Mouse (Mus musculus) hindbrain, embryonic 15.5 days (tissue): ENCODE results near the gene Ptpn13. TPM values are rescaled to one million over a fixed set of nuclear protein-coding genes. Genes with fewer than 3 reads are reported as not detected.

Experiments
- ATAC-seq: fragments of 200-750 bp; cut with Nextera tagmentation; 2 replicates; pipeline ENCODE4 v1.8.0; 2017; ENCODE audit warnings: low read depth, moderate number of reproducible peaks, moderate TSS enrichment; ENCODE audit not compliant: low FRiP score
- H3K27ac ChIP-seq: fragments of 300-500 bp; sonication (generic); replicated peaks from 2 replicates; pipeline ENCODE4 v1.5.1; 2015; ENCODE audit warnings: mild to moderate bottlenecking, inconsistent platforms
- H3K27me3 ChIP-seq: fragments of 300-500 bp; sonication (generic); 2 replicates; pipeline ENCODE4 v1.6.1; 2015; ENCODE audit warnings: control low read depth, inconsistent platforms
- H3K36me3 ChIP-seq: fragments of 300-500 bp; sonication (generic); 2 replicates; pipeline ENCODE4 v1.6.1; 2015; ENCODE audit warnings: control low read depth, inconsistent platforms
- H3K4me1 ChIP-seq: fragments of 300-500 bp; sonication (generic); replicated peaks from 2 replicates; pipeline ENCODE4 v1.6.1; 2015; ENCODE audit warnings: control low read depth, inconsistent platforms
- H3K4me2 ChIP-seq: fragments of 300-500 bp; sonication (generic); 2 replicates; pipeline ENCODE4 v1.6.1; 2015; ENCODE audit warnings: moderate library complexity, mild to moderate bottlenecking, inconsistent platforms
- H3K4me3 ChIP-seq: fragments of 300-500 bp; sonication (generic); 2 replicates; pipeline ENCODE4 v1.5.1; 2015; ENCODE audit warnings: mild to moderate bottlenecking, inconsistent platforms
- H3K9ac ChIP-seq: fragments of 300-500 bp; sonication (generic); 2 replicates; pipeline ENCODE4 v1.6.1; 2015; ENCODE audit warnings: inconsistent platforms
- H3K9me3 ChIP-seq: fragments of 300-500 bp; sonication (generic); 2 replicates; pipeline ENCODE4 v1.6.1; 2016; ENCODE audit warnings: control low read depth, inconsistent platforms
- WGBS: fragments of 180-500 bp; shearing (Covaris S2); methylation state at CpG from one replicate; pipeline ENCODE4 v1.1.7; 2015; 5-methylcytosine and 5-hydroxymethylcytosine counted together
- polyA plus RNA-seq: library from polyadenylated mRNA; unstranded; fragments of >200 nt; fragmentation: Nextera tagmentation; extraction: Ambion mirVana; gene quantifications from 2 replicates; pipeline ENCODE4 v1.2.1, GENCODE M21; 2015

Gene Ptpn13
- polyA plus RNA-seq, 1 experiment from 2014 or later = 4.7 TPM

GRCm38 (mm10) chr5:103445383-103445782, 20.4 kb downstream of the Ptpn13 start:
- no peaks in the 10 kb centered on the region for H3K9me3 ChIP-seq
- ATAC-seq = no peak
- WGBS = 91% methylated on average over 7 of the region's 7 CpGs
- no peaks in the 10 kb centered on the region for H3K36me3 ChIP-seq
- H3K4me2 ChIP-seq = no peak overlapping the region
- no peak overlapping the region for H3K4me3 ChIP-seq
- no peaks in the 10 kb centered on the region for H3K27me3 ChIP-seq
- H3K9ac ChIP-seq = no peak overlapping the region
- peaks cover 15% of the 10 kb centered on the region for H3K4me1 ChIP-seq
- no peak overlapping the region for H3K27ac ChIP-seq

DNA sequence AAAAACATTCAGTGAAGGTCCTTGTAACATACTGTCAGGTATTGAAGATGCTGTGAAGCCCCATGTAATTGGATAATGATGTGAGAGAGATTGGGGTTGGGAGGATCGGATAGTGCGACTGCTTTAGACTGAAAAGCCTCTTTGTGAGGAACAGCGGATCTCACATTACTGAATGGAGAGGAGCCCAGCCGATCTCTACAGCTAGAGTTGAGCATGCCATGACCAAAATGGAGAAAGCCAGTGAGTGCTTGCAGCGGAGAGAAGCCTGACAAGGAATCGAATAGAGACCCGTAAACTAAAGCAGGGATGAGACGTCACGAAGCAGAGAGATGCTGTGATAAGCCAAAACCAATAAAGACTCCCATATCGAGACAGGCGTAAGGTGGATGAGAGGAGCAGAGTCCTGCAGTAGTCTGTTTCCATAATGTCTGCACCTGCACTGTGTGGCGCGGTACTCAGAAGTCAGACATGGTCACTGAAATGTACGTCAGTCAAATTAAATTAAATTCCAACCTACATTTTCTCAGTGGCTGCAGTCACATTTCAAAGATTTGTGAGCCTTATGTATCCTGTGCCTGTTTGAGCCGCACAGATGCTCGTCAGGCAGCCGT, 22.9 kb downstream of the Ptpn13 start:
- no peaks in the 10 kb centered on the region for H3K36me3 ChIP-seq
- no peaks in the 10 kb centered on the region for H3K9me3 ChIP-seq
- H3K9ac ChIP-seq = 0 out of 2 replicates have a peak overlapping the region, but pooled peaks have one; percentile 10
- no peaks in the 10 kb centered on the region for H3K27me3 ChIP-seq
- H3K27ac ChIP-seq = peak overlapping the region; percentile 50
- 0 out of 2 replicates have a peak, but pooled peaks have one; percentile 68 for ATAC-seq
- WGBS = 42% methylated on average over 17 of the region's 17 CpGs
- peak overlapping the region; percentile 40 for H3K4me2 ChIP-seq
- H3K4me3 ChIP-seq = 0 out of 2 replicates have a peak overlapping the region, but pooled peaks have one; percentile 1
- peaks cover 10% of the 10 kb centered on the region for H3K4me1 ChIP-seq

GRCm38 (mm10) chr5:103448470-103448869, 23.5 kb downstream of the Ptpn13 start:
- 0 out of 2 replicates have a peak overlapping the region, but pooled peaks have one; percentile 10 for H3K9ac ChIP-seq
- peak overlapping the region; percentile 50; the same call in 1 of the 2 replicates for H3K27ac ChIP-seq
- ATAC-seq = no peak

GRCm38 (mm10) chr5:103450663-103451062, 25.7 kb downstream of the Ptpn13 start:
- Histone ChIP-seq H3K9me3 (no peaks in the 10 kb centered on the region), H3K27ac (no peak overlapping the region), H3K9ac (no peak overlapping the region), H3K27me3 (no peaks in the 10 kb centered on the region), H3K36me3 (no peaks in the 10 kb centered on the region), H3K4me2 (no peak overlapping the region), H3K4me1 (peaks cover 10% of the 10 kb centered on the region), H3K4me3 (no peak overlapping the region)
- no peak for ATAC-seq
- 100% methylated on average over 1 of the region's 1 CpGs for WGBS

More at GRCm38 (mm10) chr5:103448470-103448869, 23.5 kb downstream of the Ptpn13 start:
- Histone ChIP-seq H3K9me3 (no peaks in the 10 kb centered on the region), H3K4me2 (peak overlapping the region; percentile 40), H3K4me1 (peaks cover 10% of the 10 kb centered on the region), H3K27me3 (no peaks in the 10 kb centered on the region), H3K36me3 (no peaks in the 10 kb centered on the region), H3K4me3 (no peak overlapping the region)
- 9% methylated on average over 1 of the region's 1 CpGs for WGBS

GRCm38 (mm10) chr5:103453361-103454140, 28.6 kb downstream of the Ptpn13 start:
- Histone ChIP-seq H3K9me3 (no peaks in the 10 kb centered on the region), H3K4me2 (no peak overlapping the region), H3K36me3 (no peaks in the 10 kb centered on the region), H3K9ac (no peak overlapping the region), H3K4me1 (peaks cover under 1% of the 10 kb centered on the region), H3K27ac (no peak overlapping the region), H3K27me3 (no peaks in the 10 kb centered on the region), H3K4me3 (no peak overlapping the region)
- ATAC-seq = no peak
- 81% methylated on average over 14 of the region's 14 CpGs for WGBS

DNA sequence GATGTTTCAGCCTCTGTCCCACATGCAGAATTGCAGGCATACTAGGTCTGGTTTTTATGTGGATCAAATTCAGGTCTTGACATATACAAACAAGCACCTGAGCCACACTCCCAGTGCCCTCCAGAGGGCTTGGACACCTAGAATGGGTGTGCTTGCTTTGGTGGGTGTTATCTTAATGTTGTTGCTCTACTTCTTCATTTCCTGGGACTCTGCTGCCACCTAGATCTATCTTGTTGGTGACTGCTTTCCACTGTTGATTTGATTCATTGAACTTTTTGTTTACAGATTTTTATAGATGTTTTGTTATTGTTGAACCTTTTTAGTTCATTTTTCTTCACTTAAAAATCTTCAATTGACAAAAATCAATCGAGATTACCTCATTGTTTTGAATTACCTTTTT, 31.8 kb downstream of the Ptpn13 start:
- ATAC-seq = no peak
- 92% methylated on average over 1 of the region's 1 CpGs for WGBS
- no peak overlapping the region for H3K9ac ChIP-seq

DNA sequence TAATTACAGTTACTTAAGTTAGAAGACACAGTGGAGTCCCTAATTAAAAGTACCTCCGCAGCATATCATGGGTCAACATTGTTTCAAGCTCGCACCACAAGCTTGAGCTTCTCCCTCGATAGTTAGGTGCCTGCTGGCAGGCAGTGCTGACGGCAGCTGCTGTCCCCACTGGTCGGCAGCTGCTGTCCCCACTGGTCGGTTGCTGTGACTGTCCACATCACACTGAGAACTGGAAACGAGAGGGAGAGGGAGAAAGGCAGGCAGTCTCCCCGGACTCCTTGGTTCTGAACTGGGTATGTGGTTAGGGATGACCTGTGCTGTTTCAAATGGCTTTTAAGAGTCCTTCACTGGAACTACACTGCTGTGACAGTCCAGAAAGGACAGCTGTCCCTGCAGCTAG, 33.4 kb downstream of the Ptpn13 start:
- Histone ChIP-seq H3K36me3 (no peaks in the 10 kb centered on the region), H3K9ac (no peak overlapping the region), H3K9me3 (no peaks in the 10 kb centered on the region), H3K4me2 (no peak overlapping the region), H3K27me3 (no peaks in the 10 kb centered on the region), H3K4me1 (no peaks in the 10 kb centered on the region), H3K27ac (no peak overlapping the region), H3K4me3 (no peak overlapping the region)
- WGBS = 39% methylated on average over 8 of the region's 8 CpGs
- no peak for ATAC-seq

More for the DNA sequence above, 31.8 kb downstream of the Ptpn13 start:
- H3K4me3 ChIP-seq = no peak overlapping the region
- no peak overlapping the region for H3K4me2 ChIP-seq
- no peaks in the 10 kb centered on the region for H3K9me3 ChIP-seq
- no peaks in the 10 kb centered on the region for H3K4me1 ChIP-seq
- H3K36me3 ChIP-seq = no peaks in the 10 kb centered on the region
- H3K27ac ChIP-seq = no peak overlapping the region
- H3K27me3 ChIP-seq = no peaks in the 10 kb centered on the region

DNA sequence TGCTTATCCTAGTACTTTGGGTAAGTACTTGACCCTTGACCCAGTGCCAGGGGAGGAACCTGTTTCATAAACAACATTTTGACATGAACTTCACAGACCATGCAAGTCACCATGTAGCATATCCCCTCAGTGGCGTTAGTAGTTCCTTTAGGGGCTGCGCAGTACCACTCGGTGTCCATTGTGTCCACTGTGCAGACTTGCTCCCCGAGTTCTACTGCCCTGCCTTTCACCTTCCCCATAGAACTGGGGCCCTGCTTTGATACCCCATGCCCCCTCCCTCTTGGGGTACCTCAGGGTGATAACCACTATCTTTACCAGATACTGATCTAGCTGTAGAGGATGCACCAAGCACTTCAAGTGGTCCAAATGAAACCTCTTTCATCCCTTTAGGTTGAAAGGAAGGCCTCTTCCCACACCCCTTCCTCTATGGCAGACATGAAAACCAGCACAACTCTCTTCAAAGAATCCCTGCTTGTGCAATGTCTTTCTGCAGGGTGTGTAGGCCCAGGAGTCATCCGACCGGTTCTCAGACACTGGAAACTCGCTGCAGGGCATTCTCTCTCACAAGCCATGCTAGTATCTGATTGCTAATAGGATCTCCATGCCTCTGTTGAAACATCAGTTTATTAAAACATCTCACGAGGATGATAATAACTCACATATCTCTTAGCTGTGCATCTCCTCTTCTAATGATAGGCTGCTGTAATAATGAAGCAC, 34.1 kb downstream of the Ptpn13 start:
- Histone ChIP-seq H3K9ac (no peak overlapping the region), H3K27ac (no peak overlapping the region), H3K4me1 (no peaks in the 10 kb centered on the region), H3K9me3 (no peaks in the 10 kb centered on the region), H3K4me2 (no peak overlapping the region), H3K27me3 (no peaks in the 10 kb centered on the region), H3K36me3 (no peaks in the 10 kb centered on the region), H3K4me3 (no peak overlapping the region)
- no peak for ATAC-seq
- 88% methylated on average over 8 of the region's 8 CpGs for WGBS

DNA sequence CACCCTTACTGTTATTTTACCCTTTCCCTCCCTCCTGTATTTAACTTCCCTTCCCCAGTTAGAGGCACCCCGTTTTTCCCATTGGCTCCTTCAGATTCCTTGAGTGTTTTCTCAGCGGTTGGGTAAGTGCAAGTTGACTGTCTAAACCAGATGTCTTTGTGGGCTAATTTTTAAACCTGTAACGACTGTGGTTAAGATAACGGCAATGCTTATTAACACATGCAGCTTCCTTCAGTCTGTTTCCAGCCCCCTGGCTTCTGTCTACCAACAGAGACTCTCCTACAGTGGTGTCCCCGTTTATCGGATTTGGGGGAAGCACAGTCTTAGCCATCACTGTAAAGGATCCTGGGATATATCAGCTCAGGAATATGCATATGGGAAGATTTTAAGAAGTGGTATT, 35.9 kb downstream of the Ptpn13 start:
- no peak overlapping the region for H3K4me2 ChIP-seq
- H3K9ac ChIP-seq = no peak overlapping the region
- no peak overlapping the region for H3K4me3 ChIP-seq
- no peaks in the 10 kb centered on the region for H3K27me3 ChIP-seq
- no peaks in the 10 kb centered on the region for H3K4me1 ChIP-seq
- no peaks in the 10 kb centered on the region for H3K9me3 ChIP-seq
- no peak overlapping the region for H3K27ac ChIP-seq
- 86% methylated on average over 6 of the region's 6 CpGs for WGBS
- no peaks in the 10 kb centered on the region for H3K36me3 ChIP-seq
- ATAC-seq = no peak

DNA sequence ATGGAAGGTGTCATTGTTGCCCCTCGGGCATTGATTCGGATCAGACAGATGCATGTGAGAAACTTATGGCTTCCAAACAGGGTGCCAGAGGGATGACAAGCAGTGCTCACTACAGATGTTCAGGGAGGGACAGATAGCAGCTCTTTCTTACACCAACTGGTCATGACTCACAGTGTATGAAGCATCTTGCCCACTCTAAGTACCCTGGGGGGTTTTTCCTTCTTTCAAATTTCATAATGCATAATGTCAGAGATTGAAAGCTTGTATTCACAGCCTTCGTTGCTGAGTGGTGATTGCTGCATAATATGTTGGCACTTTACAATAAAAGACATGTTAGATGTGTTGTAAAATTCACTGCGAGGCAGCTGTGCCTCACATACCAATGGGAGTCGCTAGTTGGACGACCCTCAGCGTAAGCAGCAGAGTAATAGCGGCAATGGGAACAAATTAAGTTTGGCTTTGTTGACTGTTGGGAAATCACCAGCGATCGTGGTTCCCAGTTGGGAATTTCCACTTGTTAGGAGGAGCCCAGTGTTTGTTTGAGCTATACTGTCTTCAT, 38.7 kb downstream of the Ptpn13 start:
- no peak overlapping the region for H3K4me3 ChIP-seq
- H3K9ac ChIP-seq = no peak overlapping the region
- H3K4me1 ChIP-seq = no peaks in the 10 kb centered on the region
- H3K9me3 ChIP-seq = no peaks in the 10 kb centered on the region
- no peak overlapping the region for H3K4me2 ChIP-seq
- 59% methylated on average over 10 of the region's 10 CpGs for WGBS
- ATAC-seq = no peak
- no peaks in the 10 kb centered on the region for H3K27me3 ChIP-seq
- H3K36me3 ChIP-seq = no peaks in the 10 kb centered on the region
- no peak overlapping the region for H3K27ac ChIP-seq

GRCm38 (mm10) chr5:103464329-103464728, 39.3 kb downstream of the Ptpn13 start:
- Histone ChIP-seq H3K4me3 (no peak overlapping the region), H3K27me3 (no peaks in the 10 kb centered on the region), H3K9me3 (no peaks in the 10 kb centered on the region), H3K27ac (no peak overlapping the region), H3K9ac (no peak overlapping the region), H3K4me2 (no peak overlapping the region), H3K36me3 (no peaks in the 10 kb centered on the region), H3K4me1 (no peaks in the 10 kb centered on the region)
- no peak for ATAC-seq
- 85% methylated on average over 4 of the region's 4 CpGs for whole genome bisulfite sequencing

GRCm38 (mm10) chr5:103464771-103465170, 39.8 kb downstream of the Ptpn13 start:
- Histone ChIP-seq H3K36me3 (no peaks in the 10 kb centered on the region), H3K4me2 (no peak overlapping the region), H3K9me3 (no peaks in the 10 kb centered on the region), H3K27ac (no peak overlapping the region), H3K27me3 (no peaks in the 10 kb centered on the region), H3K4me1 (no peaks in the 10 kb centered on the region), H3K4me3 (no peak overlapping the region), H3K9ac (no peak overlapping the region)
- ATAC-seq = no peak
- 77% methylated on average over 10 of the region's 10 CpGs for WGBS
